Mouse (Mus musculus): ENCODE measurements at regions not wholly inside any gene's neighbourhood (a gene's known extent, or its start where the extent isn't known, plus 50 kb on each side); places are given as distances from the start of the nearest gene placed in this dataset.
"Not testable (repeated sequence)": the region's sequence is repeated elsewhere in the genome, so short reads cannot be mapped to it uniquely, and the experiment has no call there.

- no peaks in the 10 kb centered on the region for H3K36me3 ChIP-seq (ENCODE audit: insufficient read depth, low read length)
- H3K9ac ChIP-seq (ENCODE audit: low read depth, low read length): no peak overlapping the region
- 61% methylated on average over 3 of the region's 3 CpGs for WGBS
- DNase-seq (ENCODE audit: low spot score) (no peak), ATAC-seq (replicated peaks; ENCODE audit: low FRiP score, low read depth) (no peak)
- TF ChIP-seq CTCF (IDR thresholded peaks at IDR 0.05; ENCODE audit: low read depth): no peak
- H3K4me2 ChIP-seq (ENCODE audit: low read length): no peak overlapping the region
- H3K27me3 ChIP-seq (ENCODE audit: insufficient read depth, low read length): no peaks in the 10 kb centered on the region
- no peak overlapping the region for H3K27ac ChIP-seq
- no peaks in the 10 kb centered on the region for H3K9me3 ChIP-seq (replicated peaks; ENCODE audit: low read length)
- H3K4me3 ChIP-seq (replicated peaks; ENCODE audit: low read depth, low read length): no peak overlapping the region
- H3K4me1 ChIP-seq (replicated peaks; ENCODE audit: insufficient read depth, low read length): no peaks in the 10 kb centered on the region
Observed at GRCm38 (mm10) chr4:153872346-153872745, 84.7 kb upstream of the A430005L14Rik start.

GRCm38 (mm10) chr4:153875036-153875435 lies 82.0 kb upstream of the A430005L14Rik start:
- not testable (repeated sequence) for H3K27me3 ChIP-seq (ENCODE audit: insufficient read depth, low read length); H3K36me3 ChIP-seq (ENCODE audit: insufficient read depth, low read length); H3K4me2 ChIP-seq (ENCODE audit: low read length); ATAC-seq (replicated peaks; ENCODE audit: low FRiP score, low read depth); H3K4me1 ChIP-seq (replicated peaks; ENCODE audit: insufficient read depth, low read length); H3K9ac ChIP-seq (ENCODE audit: low read depth, low read length); H3K4me3 ChIP-seq (replicated peaks; ENCODE audit: low read depth, low read length); H3K9me3 ChIP-seq (replicated peaks; ENCODE audit: low read length); DNase-seq (ENCODE audit: low spot score); H3K27ac ChIP-seq
- WGBS: 86% methylated on average over 1 of the region's 1 CpGs

GRCm38 (mm10) chr4:153876954-153877642 lies 79.9 kb upstream of the A430005L14Rik start:
- no peak overlapping the region for H3K9ac ChIP-seq (ENCODE audit: low read depth, low read length)
- ATAC-seq (replicated peaks; ENCODE audit: low FRiP score, low read depth): no peak
- WGBS: 66% methylated on average over 7 of the region's 7 CpGs

GRCm38 (mm10) chr4:153883057-153883456 lies 74.0 kb upstream of the A430005L14Rik start:
- H3K36me3 ChIP-seq (ENCODE audit: insufficient read depth, low read length): no peaks in the 10 kb centered on the region
- H3K9ac ChIP-seq (ENCODE audit: low read depth, low read length): no peak overlapping the region
- H3K9me3 ChIP-seq (replicated peaks; ENCODE audit: low read length): no peaks in the 10 kb centered on the region
- H3K27ac ChIP-seq: no peak overlapping the region
- H3K27me3 ChIP-seq (ENCODE audit: insufficient read depth, low read length): no peaks in the 10 kb centered on the region
- TF ChIP-seq CTCF (IDR thresholded peaks at IDR 0.05; ENCODE audit: low read depth): no peak
- H3K4me1 ChIP-seq (replicated peaks; ENCODE audit: insufficient read depth, low read length): no peaks in the 10 kb centered on the region
- DNase-seq (ENCODE audit: low spot score) (no peak), ATAC-seq (replicated peaks; ENCODE audit: low FRiP score, low read depth) (no peak)
- H3K4me2 ChIP-seq (ENCODE audit: low read length): no peak overlapping the region
- 39% methylated on average over 3 of the region's 3 CpGs for WGBS
- H3K4me3 ChIP-seq (replicated peaks; ENCODE audit: low read depth, low read length): no peak overlapping the region

More at GRCm38 (mm10) chr4:153876954-153877642, 79.9 kb upstream of the A430005L14Rik start:
- Histone ChIP-seq H3K27me3 (ENCODE audit: insufficient read depth, low read length) (no peaks in the 10 kb centered on the region), H3K4me3 (replicated peaks; ENCODE audit: low read depth, low read length) (no peak overlapping the region), H3K27ac (no peak overlapping the region), H3K36me3 (ENCODE audit: insufficient read depth, low read length) (no peaks in the 10 kb centered on the region), H3K9me3 (replicated peaks; ENCODE audit: low read length) (no peaks in the 10 kb centered on the region), H3K4me1 (replicated peaks; ENCODE audit: insufficient read depth, low read length) (no peaks in the 10 kb centered on the region), H3K4me2 (ENCODE audit: low read length) (no peak overlapping the region)
- no peak for DNase-seq (ENCODE audit: low spot score)
- no peak for TF ChIP-seq CTCF (IDR thresholded peaks at IDR 0.05; ENCODE audit: low read depth)

- no peaks in the 10 kb centered on the region for H3K9me3 ChIP-seq (replicated peaks; ENCODE audit: low read length)
- no peak overlapping the region for H3K4me2 ChIP-seq (ENCODE audit: low read length)
- H3K9ac ChIP-seq (ENCODE audit: low read depth, low read length): no peak overlapping the region
- H3K4me3 ChIP-seq (replicated peaks; ENCODE audit: low read depth, low read length): no peak overlapping the region
- H3K27ac ChIP-seq: no peak overlapping the region
- no peak for ATAC-seq (replicated peaks; ENCODE audit: low FRiP score, low read depth)
- H3K27me3 ChIP-seq (ENCODE audit: insufficient read depth, low read length): no peaks in the 10 kb centered on the region
- no peaks in the 10 kb centered on the region for H3K4me1 ChIP-seq (replicated peaks; ENCODE audit: insufficient read depth, low read length)
- H3K36me3 ChIP-seq (ENCODE audit: insufficient read depth, low read length): no peaks in the 10 kb centered on the region
- no peak for TF ChIP-seq CTCF (IDR thresholded peaks at IDR 0.05; ENCODE audit: low read depth)
- no peak for DNase-seq (ENCODE audit: low spot score)
Observed at GRCm38 (mm10) chr4:153884044-153884443, 73.0 kb upstream of the A430005L14Rik start.

- H3K4me1 ChIP-seq (replicated peaks; ENCODE audit: insufficient read depth, low read length): no peaks in the 10 kb centered on the region
- no peak overlapping the region for H3K4me2 ChIP-seq (ENCODE audit: low read length)
- H3K36me3 ChIP-seq (ENCODE audit: insufficient read depth, low read length): no peaks in the 10 kb centered on the region
- no peak overlapping the region for H3K4me3 ChIP-seq (replicated peaks; ENCODE audit: low read depth, low read length)
- no peak for TF ChIP-seq CTCF (IDR thresholded peaks at IDR 0.05; ENCODE audit: low read depth)
- 76% methylated on average over 6 of the region's 6 CpGs for WGBS
- ATAC-seq (replicated peaks; ENCODE audit: low FRiP score, low read depth) (no peak), DNase-seq (ENCODE audit: low spot score) (no peak)
- no peak overlapping the region for H3K27ac ChIP-seq
- no peaks in the 10 kb centered on the region for H3K9me3 ChIP-seq (replicated peaks; ENCODE audit: low read length)
- H3K27me3 ChIP-seq (ENCODE audit: insufficient read depth, low read length): no peaks in the 10 kb centered on the region
- no peak overlapping the region for H3K9ac ChIP-seq (ENCODE audit: low read depth, low read length)
Observed at GRCm38 (mm10) chr4:153885836-153886235, 71.2 kb upstream of the A430005L14Rik start.

- no peak for TF ChIP-seq CTCF (IDR thresholded peaks at IDR 0.05; ENCODE audit: low read depth)
- Histone ChIP-seq H3K9ac (ENCODE audit: low read depth, low read length) (no peak overlapping the region), H3K27ac (no peak overlapping the region), H3K36me3 (ENCODE audit: insufficient read depth, low read length) (no peaks in the 10 kb centered on the region), H3K4me2 (ENCODE audit: low read length) (no peak overlapping the region), H3K4me1 (replicated peaks; ENCODE audit: insufficient read depth, low read length) (no peaks in the 10 kb centered on the region), H3K9me3 (replicated peaks; ENCODE audit: low read length) (no peaks in the 10 kb centered on the region), H3K4me3 (replicated peaks; ENCODE audit: low read depth, low read length) (no peak overlapping the region), H3K27me3 (ENCODE audit: insufficient read depth, low read length) (no peaks in the 10 kb centered on the region)
- 77% methylated on average over 9 of the region's 9 CpGs for WGBS
- ATAC-seq (replicated peaks; ENCODE audit: low FRiP score, low read depth): no peak
- no peak for DNase-seq (ENCODE audit: low spot score)
Observed at GRCm38 (mm10) chr4:153890130-153890529, 66.9 kb upstream of the A430005L14Rik start.
